8 mouse cellular contexts compared by ENCODE assay signal in the genomic region with DNA sequence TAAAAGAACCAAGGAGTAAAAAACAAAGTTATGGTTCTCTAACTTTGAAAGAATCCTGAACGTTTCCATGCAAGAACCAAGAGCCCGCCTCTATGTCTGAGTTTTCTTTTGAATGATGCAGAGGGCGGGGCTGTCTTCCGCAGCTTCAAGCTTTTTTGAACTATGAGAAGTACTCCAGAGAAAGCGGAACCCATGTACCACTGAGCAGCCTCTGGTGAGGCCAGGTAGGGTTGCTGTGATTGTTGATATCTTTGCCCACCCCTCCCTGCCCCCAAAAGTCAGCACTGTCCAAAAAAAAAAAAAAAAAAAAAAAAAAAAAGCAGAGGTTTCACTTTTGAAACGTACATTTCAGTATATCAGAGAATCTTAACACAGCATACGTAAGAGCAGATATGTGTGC.
DNase-seq lines count a peak whose midpoint lies in the region; ATAC-seq and TF ChIP-seq lines count a peak whose summit lies in the region.

No protein-coding gene starts in this region.

- no peaks in the 10 kb centered on the region for H3K36me3 ChIP-seq in lung, embryonic 14.5 days (ENCODE audit: insufficient read depth)
- H3K36me3 ChIP-seq in thymus, adult 2 months (ENCODE audit: control insufficient read depth, insufficient read depth, low read length) = no peaks in the 10 kb centered on the region

- no peaks in the 10 kb centered on the region for H3K9me3 ChIP-seq in lung, embryonic 14.5 days (ENCODE audit: low read depth, low read length)

- H3K27me3 ChIP-seq in lung, embryonic 14.5 days (ENCODE audit: insufficient read depth, low read length) = no peaks in the 10 kb centered on the region
- H3K27me3 ChIP-seq in thymus, adult 2 months (ENCODE audit: control insufficient read depth, insufficient read depth, low read length) = no peaks in the 10 kb centered on the region
- H3K27me3 ChIP-seq in cerebellum, adult 2 months (ENCODE audit: control insufficient read depth, insufficient read depth, low read length) = no peaks in the 10 kb centered on the region

- peak overlapping the region; percentile 83 for H3K27ac ChIP-seq in lung, embryonic 14.5 days (ENCODE audit: low read depth)
- H3K27ac ChIP-seq in thymus, adult 2 months (ENCODE audit: control insufficient read depth, insufficient read depth, low read length) = no peak overlapping the region
- H3K27ac ChIP-seq in cerebellum, adult 2 months (ENCODE audit: insufficient read depth, low read length) = no peak overlapping the region

- peaks cover 32% of the 10 kb centered on the region for H3K4me1 ChIP-seq in lung, embryonic 14.5 days (ENCODE audit: insufficient read depth)
- peaks cover 19% of the 10 kb centered on the region for H3K4me1 ChIP-seq in thymus, adult 2 months (replicated peaks; ENCODE audit: control insufficient read depth, insufficient read depth, low read length)
- H3K4me1 ChIP-seq in cerebellum, adult 2 months (ENCODE audit: control insufficient read depth, insufficient read depth, low read length) = 0 out of 2 replicates have a peak, but pooled peaks cover 3% of the 10 kb centered on the region

- WGBS in lung, embryonic 14.5 days = 44% methylated on average over 7 of the region's 7 CpGs
- 6% methylated on average over 7 of the region's 7 CpGs for WGBS in thymus, adult 2 months
- 79% methylated on average over 7 of the region's 7 CpGs for WGBS in cerebellum, adult 2 months

- no peak for TF ChIP-seq POLR2A in thymus, adult 2 months (IDR thresholded peaks at IDR 0.05; ENCODE audit: control insufficient read depth, extremely low read depth, insufficient read depth, low read length, poor library complexity)
- no peak for TF ChIP-seq POLR2A in cerebellum, adult 2 months (IDR thresholded peaks at IDR 0.05; ENCODE audit: borderline replicate concordance, insufficient read depth, low read length)

- TF ChIP-seq CTCF in lung, embryonic 14.5 days (IDR thresholded peaks at IDR 0.05; ENCODE audit: low read depth) = no peak
- TF ChIP-seq CTCF in thymus, adult 2 months (IDR thresholded peaks at IDR 0.05; ENCODE audit: borderline replicate concordance, control insufficient read depth, extremely low read depth, insufficient read depth, low read length, poor library complexity) = no peak
- TF ChIP-seq CTCF in cerebellum, adult 2 months (IDR thresholded peaks at IDR 0.05; ENCODE audit: borderline replicate concordance, insufficient read depth, low read depth, low read length) = no peak

- peak; percentile 42 for ATAC-seq in common myeloid progenitor, adult 5-6 weeks (replicated peaks; ENCODE audit: low read depth, poor library complexity, severe bottlenecking)
- no peak for ATAC-seq in lung, embryonic 14.5 days (ENCODE audit: insufficient read depth)

- no peak overlapping the region; the same call in 1 of the 2 replicates for H3K4me2 ChIP-seq in lung, embryonic 14.5 days

- DNase-seq in kidney, postnatal 10 days = peak; percentile 26
- no peak for DNase-seq in kidney, postnatal 4 days
- DNase-seq in lung, embryonic 14.5 days = peak; percentile 62
- peak; percentile 43 for DNase-seq in thymus, adult 2 months
- DNase-seq in cerebellum, adult 11-12 months = no peak
- no peak for DNase-seq in cerebellum, adult 2 months
- no peak for DNase-seq in ovary, adult 18-20 months (ENCODE audit: low spot score)

- no peak overlapping the region for H3K9ac ChIP-seq in lung, embryonic 14.5 days

- no peak overlapping the region for H3K4me3 ChIP-seq in lung, embryonic 14.5 days (ENCODE audit: low read depth, low read length)
- no peak overlapping the region for H3K4me3 ChIP-seq in thymus, adult 2 months (ENCODE audit: control insufficient read depth, insufficient read depth, low read length)
- no peak overlapping the region for H3K4me3 ChIP-seq in cerebellum, adult 2 months (replicated peaks; ENCODE audit: insufficient read depth, low read depth, low read length)

Comparison
In these comparisons a context has a peak if more than half of its experiments do, and no peak if none do; other contexts are left out.
1. DNase-seq: peak in kidney, postnatal 10 days (single experiment), lung, embryonic 14.5 days (single experiment) and thymus, adult 2 months (single experiment); none in kidney, postnatal 4 days (0 of 2), cerebellum, adult 11-12 months (single experiment), cerebellum, adult 2 months (0 of 2) and ovary, adult 18-20 months (single experiment).